Comparison of ENCODE assay signal across 8 mouse cellular contexts in genomic region chr17:62881791-62882725, GRCm38 (mm10). TPM values are rescaled to one million over a fixed set of nuclear protein-coding genes. Genes with fewer than 3 reads are reported as not detected.
A peak's percentile ranks its signal among the peaks of the same experiment; 100 is the strongest.
DNase-seq lines count a peak whose midpoint lies in the region; ATAC-seq and TF ChIP-seq lines count a peak whose summit lies in the region.

No protein-coding gene starts in this region.

- peak; percentile 90 for DNase-seq in 3T3-L1 (ENCODE audit: low read depth, low spot score)
- peak; percentile 80 for DNase-seq in adrenal gland, postnatal 14 days
- peak; percentile 87 for DNase-seq in neural tube, embryonic 10.5 days (ENCODE audit: extremely low spot score, low spot score)
- peak; percentile 75 for DNase-seq in stomach, postnatal 0 days (ENCODE audit: low spot score)

- H3K27ac ChIP-seq in embryonic fibroblast, embryonic 13.5 days (ENCODE audit: insufficient read depth, low read length): peak overlapping the region; percentile 87
- peak overlapping the region; percentile 82 for H3K27ac ChIP-seq in heart, embryonic 13.5 days (replicated peaks)
- H3K27ac ChIP-seq in kidney, embryonic 16.5 days (ENCODE audit: low read length): peak overlapping the region; percentile 95
- H3K27ac ChIP-seq in liver, embryonic 12.5 days: peak overlapping the region; percentile 40
- peak overlapping the region; percentile 96 for H3K27ac ChIP-seq in stomach, postnatal 0 days (replicated peaks)

- no peak for TF ChIP-seq EP300 in stomach, postnatal 0 days (optimal IDR thresholded peaks at IDR 0.05)

- H3K4me2 ChIP-seq in heart, embryonic 13.5 days: peak overlapping the region; percentile 84
- peak overlapping the region; percentile 98 for H3K4me2 ChIP-seq in kidney, embryonic 16.5 days (replicated peaks; ENCODE audit: low read depth, low read length)
- peak overlapping the region; percentile 69 for H3K4me2 ChIP-seq in liver, embryonic 12.5 days
- peak overlapping the region; percentile 99 for H3K4me2 ChIP-seq in stomach, postnatal 0 days (replicated peaks; ENCODE audit: low read depth)

- H3K9ac ChIP-seq in heart, embryonic 13.5 days: peak overlapping the region; percentile 94
- H3K9ac ChIP-seq in kidney, embryonic 16.5 days (replicated peaks; ENCODE audit: low read length): peak overlapping the region; percentile 84
- peak overlapping the region; percentile 53 for H3K9ac ChIP-seq in liver, embryonic 12.5 days
- H3K9ac ChIP-seq in stomach, postnatal 0 days (ENCODE audit: low read length): peak overlapping the region; percentile 78

- H3K36me3 ChIP-seq in heart, embryonic 13.5 days: no peaks in the 10 kb centered on the region
- H3K36me3 ChIP-seq in kidney, embryonic 16.5 days (ENCODE audit: insufficient read depth, low read length): no peaks in the 10 kb centered on the region
- H3K36me3 ChIP-seq in liver, embryonic 12.5 days: no peaks in the 10 kb centered on the region
- no peaks in the 10 kb centered on the region for H3K36me3 ChIP-seq in stomach, postnatal 0 days (ENCODE audit: control insufficient read depth, insufficient read depth, low read length)

- H3K27me3 ChIP-seq in heart, embryonic 13.5 days (replicated peaks): no peaks in the 10 kb centered on the region
- H3K27me3 ChIP-seq in kidney, embryonic 16.5 days (ENCODE audit: insufficient read depth, low read length): no peaks in the 10 kb centered on the region
- peaks cover 71% of the 10 kb centered on the region for H3K27me3 ChIP-seq in liver, embryonic 12.5 days (replicated peaks)
- H3K27me3 ChIP-seq in stomach, postnatal 0 days (ENCODE audit: control insufficient read depth, insufficient read depth, low read length): no peaks in the 10 kb centered on the region

- peak; percentile 57 for TF ChIP-seq POLR2A in embryonic fibroblast, embryonic 13.5 days (IDR thresholded peaks at IDR 0.05; ENCODE audit: low read depth, low read length)

- H3K9me3 ChIP-seq in heart, embryonic 13.5 days: no peaks in the 10 kb centered on the region
- no peaks in the 10 kb centered on the region for H3K9me3 ChIP-seq in kidney, embryonic 16.5 days (ENCODE audit: low read length)
- no peaks in the 10 kb centered on the region for H3K9me3 ChIP-seq in liver, embryonic 12.5 days (replicated peaks)
- H3K9me3 ChIP-seq in stomach, postnatal 0 days (ENCODE audit: control insufficient read depth, low read length): no peaks in the 10 kb centered on the region

- TF ChIP-seq CTCF in embryonic fibroblast, embryonic 13.5 days (IDR thresholded peaks at IDR 0.05; ENCODE audit: borderline replicate concordance, insufficient read depth, low read length): no peak
- no peak; the same call in 1 of the 2 replicates for TF ChIP-seq CTCF in stomach, postnatal 0 days (IDR thresholded peaks at IDR 0.05; ENCODE audit: low read depth)

- ATAC-seq in heart, embryonic 13.5 days (ENCODE audit: extremely low read depth, insufficient number of reproducible peaks, low FRiP score, low TSS enrichment): peak; percentile 20; the same call in 1 of the 2 replicates
- peak; percentile 21 for ATAC-seq in kidney, embryonic 16.5 days (ENCODE audit: low FRiP score, low TSS enrichment)
- 0 out of 2 replicates have a peak, but pooled peaks have one; percentile 36 for ATAC-seq in liver, embryonic 12.5 days
- ATAC-seq in stomach, postnatal 0 days (ENCODE audit: low FRiP score, low TSS enrichment): peak; percentile 44

- peak overlapping the region; percentile 89 for H3K4me3 ChIP-seq in embryonic fibroblast, embryonic 13.5 days (ENCODE audit: insufficient read depth, low read length)
- peak overlapping the region; percentile 88 for H3K4me3 ChIP-seq in heart, embryonic 13.5 days
- H3K4me3 ChIP-seq in kidney, embryonic 16.5 days (ENCODE audit: low read length): peak overlapping the region; percentile 72
- peak overlapping the region; percentile 57 for H3K4me3 ChIP-seq in liver, embryonic 12.5 days
- peak overlapping the region; percentile 82 for H3K4me3 ChIP-seq in stomach, postnatal 0 days (ENCODE audit: low read depth, low read length)

- WGBS in heart, embryonic 13.5 days: under 1% methylated on average over 58 of the region's 58 CpGs
- WGBS in kidney, embryonic 16.5 days: under 1% methylated on average over 55 of the region's 58 CpGs
- WGBS in liver, embryonic 12.5 days (ENCODE audit: insufficient replicate concordance): under 1% methylated on average over 56 of the region's 58 CpGs
- under 1% methylated on average over 57 of the region's 58 CpGs for WGBS in stomach, postnatal 0 days

- H3K4me1 ChIP-seq in embryonic fibroblast, embryonic 13.5 days (ENCODE audit: control insufficient read depth, insufficient read depth, low read length): no peaks in the 10 kb centered on the region
- peaks cover 13% of the 10 kb centered on the region for H3K4me1 ChIP-seq in heart, embryonic 13.5 days
- H3K4me1 ChIP-seq in kidney, embryonic 16.5 days (ENCODE audit: insufficient read depth, low read length): peaks cover 7% of the 10 kb centered on the region
- peaks cover 16% of the 10 kb centered on the region; the same call in 1 of the 2 replicates for H3K4me1 ChIP-seq in liver, embryonic 12.5 days
- no peaks in the 10 kb centered on the region for H3K4me1 ChIP-seq in stomach, postnatal 0 days (replicated peaks; ENCODE audit: control insufficient read depth, insufficient read depth)

RNA-seq across cellular contexts. Expression of gene Efna5, which starts 0.9 kb away (rescaled TPM):
- 25.2 and 27.8 TPM in 2 replicates for total RNA-seq in adrenal gland, postnatal 14 days (2021)
- polyA plus RNA-seq in embryonic fibroblast, embryonic 13.5 days (2011; ENCODE audit: insufficient read length, low read depth, missing spikeins): 28.3 and 49.7 TPM in 2 replicates
- 22.0 and 24.3 TPM in 2 replicates for polyA plus RNA-seq in heart, embryonic 13.5 days (2015; fragmentation: Nextera tagmentation; extraction: Ambion mirVana)
- 26.9 and 32.4 TPM in 2 replicates for polyA plus RNA-seq in kidney, embryonic 16.5 days (2015; fragmentation: Nextera tagmentation; extraction: Ambion mirVana)
- 4.4 and 5.1 TPM in 2 replicates for polyA plus RNA-seq in liver, embryonic 12.5 days (2016; fragmentation: Nextera tagmentation; extraction: Ambion mirVana)
- polyA plus RNA-seq in stomach, postnatal 0 days (2015; fragmentation: Nextera tagmentation; extraction: Ambion mirVana): 23.3 and 23.9 TPM in 2 replicates

Comparison
In these comparisons a context has a peak if more than half of its experiments do, and no peak if none do; other contexts are left out.
1. Peak in every context shown above with its lines: DNase-seq, ATAC-seq, H3K4me3 ChIP-seq and H3K27ac ChIP-seq.
2. H3K27ac ChIP-seq: peak in every context shown above with its lines; median percentile 96 in stomach, postnatal 0 days; 95 in kidney, embryonic 16.5 days; 87 in embryonic fibroblast, embryonic 13.5 days; 82 in heart, embryonic 13.5 days; 40 in liver, embryonic 12.5 days.